Mouse (Mus musculus) midbrain, embryonic 15.5 days (tissue): ENCODE results near the gene Foxk2. TPM values are rescaled to one million over a fixed set of nuclear protein-coding genes. Genes with fewer than 3 reads are reported as not detected.

Source experiments
- ATAC-seq: fragments of 200-750 bp; cut with Nextera tagmentation; replicated peaks from 2 replicates; pipeline ENCODE4 v1.8.0; 2017; ENCODE audit warnings: moderate TSS enrichment
- H3K27ac ChIP-seq: fragments of 300-500 bp; sonication (generic); 2 replicates; pipeline ENCODE4 v1.5.1; 2015; ENCODE audit warnings: mild to moderate bottlenecking, inconsistent platforms
- H3K27me3 ChIP-seq: fragments of 300-500 bp; sonication (generic); replicated peaks from 2 replicates; pipeline ENCODE4 v1.6.1; 2015; ENCODE audit warnings: inconsistent platforms
- H3K36me3 ChIP-seq: fragments of 300-500 bp; sonication (generic); replicated peaks from 2 replicates; pipeline ENCODE4 v1.6.1; 2015; ENCODE audit warnings: inconsistent platforms
- H3K4me1 ChIP-seq: fragments of 300-500 bp; sonication (generic); 2 replicates; pipeline ENCODE4 v1.6.1; 2015; ENCODE audit warnings: inconsistent platforms
- H3K4me2 ChIP-seq: fragments of 300-500 bp; sonication (generic); 2 replicates; pipeline ENCODE4 v1.6.1; 2015; ENCODE audit warnings: inconsistent platforms, mild to moderate bottlenecking, moderate library complexity
- H3K4me3 ChIP-seq: fragments of 300-500 bp; sonication (generic); 2 replicates; pipeline ENCODE4 v1.5.1; 2015; ENCODE audit warnings: mild to moderate bottlenecking, inconsistent platforms
- H3K9ac ChIP-seq: fragments of 300-500 bp; sonication (generic); 2 replicates; pipeline ENCODE4 v1.6.1; 2015; ENCODE audit warnings: mild to moderate bottlenecking, inconsistent platforms
- H3K9me3 ChIP-seq: fragments of 300-500 bp; sonication (generic); 2 replicates; pipeline ENCODE4 v1.6.1; 2016; ENCODE audit warnings: inconsistent platforms
- WGBS: fragments of 180-500 bp; shearing (Covaris S2); methylation state at CpG from one replicate; pipeline ENCODE4 v1.1.7; 2015; ENCODE audit warnings: mixed read lengths; 5-methylcytosine and 5-hydroxymethylcytosine counted together
- polyA plus RNA-seq: library from polyadenylated mRNA; unstranded; fragments of >200 nt; fragmentation: Nextera tagmentation; extraction: Ambion mirVana; gene quantifications from 2 replicates; pipeline ENCODE4 v1.2.1, GENCODE M21; 2015

Gene Foxk2
- polyA plus RNA-seq, result 14.3 and 17.1 TPM in 2 replicates

GRCm38 (mm10) chr11:121259160-121260100, at the start of gene Foxk2:
Gene Foxk2 (plus strand): TSS chr11:121259990.
- under 1% methylated on average over 90 of the region's 91 CpGs for WGBS
- peak within 1 kb of the TSS; percentile 91 for H3K4me2 ChIP-seq
- H3K36me3 ChIP-seq, result peaks cover 19% of the 10 kb centered on the region
- peak; percentile 98 for ATAC-seq
- peak within 1 kb of the TSS; percentile 96 for H3K27ac ChIP-seq
- H3K9ac ChIP-seq, result peak within 1 kb of the TSS; percentile 93
- H3K9me3 ChIP-seq, result no peaks in the 10 kb centered on the region
- H3K4me3 ChIP-seq, result peak within 1 kb of the TSS; percentile 79
- H3K27me3 ChIP-seq, result no peaks in the 10 kb centered on the region
- peaks cover 34% of the 10 kb centered on the region for H3K4me1 ChIP-seq

- Histone ChIP-seq H3K4me1 (no peaks in the 10 kb centered on the region), H3K27me3 (no peaks in the 10 kb centered on the region), H3K36me3 (peaks cover 27% of the 10 kb centered on the region; the same call in 1 of the 2 replicates), H3K9ac (no peak overlapping the region), H3K4me3 (no peak overlapping the region), H3K27ac (no peak overlapping the region), H3K4me2 (no peak overlapping the region), H3K9me3 (no peaks in the 10 kb centered on the region)
- WGBS, result 93% methylated on average over 3 of the region's 3 CpGs
- no peak for ATAC-seq
Observed at GRCm38 (mm10) chr11:121216831-121217230, 43.0 kb upstream of the Foxk2 start.

GRCm38 (mm10) chr11:121219776-121220175, 40.0 kb upstream of the Foxk2 start:
- Histone ChIP-seq H3K9me3 (no peaks in the 10 kb centered on the region), H3K27me3 (no peaks in the 10 kb centered on the region), H3K36me3 (peaks cover 42% of the 10 kb centered on the region; the same call in 1 of the 2 replicates), H3K27ac (no peak overlapping the region), H3K9ac (no peak overlapping the region), H3K4me1 (no peaks in the 10 kb centered on the region), H3K4me3 (no peak overlapping the region), H3K4me2 (no peak overlapping the region)
- no peak for ATAC-seq
- WGBS, result 89% methylated on average over 11 of the region's 11 CpGs

- WGBS, result 91% methylated on average over 5 of the region's 5 CpGs
- no peaks in the 10 kb centered on the region for H3K4me1 ChIP-seq
- no peaks in the 10 kb centered on the region for H3K27me3 ChIP-seq
- no peaks in the 10 kb centered on the region for H3K9me3 ChIP-seq
- H3K4me3 ChIP-seq, result no peak overlapping the region
- peaks cover 43% of the 10 kb centered on the region; the same call in 1 of the 2 replicates for H3K36me3 ChIP-seq
- H3K27ac ChIP-seq, result no peak overlapping the region
- H3K9ac ChIP-seq, result no peak overlapping the region
- no peak for ATAC-seq
- H3K4me2 ChIP-seq, result no peak overlapping the region
Observed at GRCm38 (mm10) chr11:121220771-121221170, 39.0 kb upstream of the Foxk2 start.

GRCm38 (mm10) chr11:121221321-121222010, 38.3 kb upstream of the Foxk2 start:
- H3K4me3 ChIP-seq, result no peak overlapping the region
- no peak overlapping the region for H3K4me2 ChIP-seq
- 91% methylated on average over 6 of the region's 6 CpGs for WGBS
- H3K27ac ChIP-seq, result no peak overlapping the region
- no peaks in the 10 kb centered on the region for H3K27me3 ChIP-seq
- ATAC-seq, result no peak
- H3K4me1 ChIP-seq, result no peaks in the 10 kb centered on the region
- H3K9me3 ChIP-seq, result no peaks in the 10 kb centered on the region
- peaks cover 39% of the 10 kb centered on the region; the same call in 1 of the 2 replicates for H3K36me3 ChIP-seq
- no peak overlapping the region for H3K9ac ChIP-seq

GRCm38 (mm10) chr11:121228129-121229017, 31.4 kb upstream of the Foxk2 start:
- Histone ChIP-seq H3K9ac (peak overlapping the region; percentile 72), H3K36me3 (peaks cover 14% of the 10 kb centered on the region; the same call in 1 of the 2 replicates), H3K27ac (peak overlapping the region; percentile 72), H3K27me3 (no peaks in the 10 kb centered on the region), H3K4me3 (peak overlapping the region; percentile 68), H3K4me2 (peak overlapping the region; percentile 84), H3K9me3 (no peaks in the 10 kb centered on the region), H3K4me1 (peaks cover 24% of the 10 kb centered on the region)
- 30% methylated on average over 21 of the region's 21 CpGs for WGBS
- ATAC-seq, result peak; percentile 26; the same call in 1 of the 2 replicates

GRCm38 (mm10) chr11:121229018-121229439, 30.8 kb upstream of the Foxk2 start, which contains the start of gene Cybc1:
Gene Cybc1 (minus strand): TSS chr11:121229322.
- Histone ChIP-seq H3K36me3 (0 out of 2 replicates have a peak, but pooled peaks cover 7% of the 10 kb centered on the region), H3K27ac (peak within 1 kb of the TSS; percentile 72), H3K9ac (peak within 1 kb of the TSS; percentile 72), H3K4me3 (peak within 1 kb of the TSS; percentile 68), H3K27me3 (no peaks in the 10 kb centered on the region), H3K9me3 (no peaks in the 10 kb centered on the region), H3K4me2 (peak within 1 kb of the TSS; percentile 84), H3K4me1 (peaks cover 24% of the 10 kb centered on the region)
- WGBS, result under 1% methylated on average over 23 of the region's 23 CpGs
- ATAC-seq, result peak; percentile 89

- ATAC-seq, result no peak
- Histone ChIP-seq H3K4me3 (no peak overlapping the region), H3K27me3 (no peaks in the 10 kb centered on the region), H3K9me3 (no peaks in the 10 kb centered on the region), H3K4me2 (no peak overlapping the region), H3K27ac (no peak overlapping the region), H3K9ac (no peak overlapping the region), H3K4me1 (peaks cover 31% of the 10 kb centered on the region), H3K36me3 (no peaks in the 10 kb centered on the region)
- WGBS, result 78% methylated on average over 4 of the region's 4 CpGs
Observed at GRCm38 (mm10) chr11:121231191-121231590, 28.6 kb upstream of the Foxk2 start.

- Histone ChIP-seq H3K4me3 (no peak overlapping the region), H3K27ac (no peak overlapping the region), H3K4me1 (peaks cover 34% of the 10 kb centered on the region), H3K36me3 (no peaks in the 10 kb centered on the region), H3K9me3 (no peaks in the 10 kb centered on the region), H3K4me2 (no peak overlapping the region), H3K27me3 (no peaks in the 10 kb centered on the region), H3K9ac (no peak overlapping the region)
- 49% methylated on average over 4 of the region's 4 CpGs for WGBS
- ATAC-seq, result no peak
Observed at GRCm38 (mm10) chr11:121231628-121232291, 28.0 kb upstream of the Foxk2 start.

GRCm38 (mm10) chr11:121232706-121233105, 27.1 kb upstream of the Foxk2 start:
- Histone ChIP-seq H3K9me3 (no peaks in the 10 kb centered on the region), H3K4me2 (no peak overlapping the region), H3K4me1 (peaks cover 26% of the 10 kb centered on the region), H3K9ac (no peak overlapping the region), H3K27me3 (no peaks in the 10 kb centered on the region), H3K36me3 (no peaks in the 10 kb centered on the region), H3K27ac (no peak overlapping the region), H3K4me3 (no peak overlapping the region)
- 34% methylated on average over 4 of the region's 4 CpGs for WGBS
- no peak for ATAC-seq
